Mouse (Mus musculus) limb, embryonic 11.5 days (tissue): ENCODE measurements around the gene Endou. TPM values are rescaled to one million over a fixed set of nuclear protein-coding genes. Genes with fewer than 3 reads are reported as not detected.

Experiments
- ATAC-seq: fragments of 200-750 bp; cut with Nextera tagmentation; 2 replicates; pipeline ENCODE4 v1.8.0; 2017; ENCODE audit warnings: low read depth; ENCODE audit not compliant: insufficient number of reproducible peaks, low FRiP score, low TSS enrichment
- DNase-seq: peaks from one replicate; pipeline ENCODE4 v3.0.0-alpha.2; 2015; ENCODE audit warnings: low spot score
- H3K27ac ChIP-seq: fragments of 300-500 bp; sonication (generic); replicated peaks from 2 replicates; pipeline ENCODE4 v1.5.1; 2014; ENCODE audit warnings: low read depth, mild to moderate bottlenecking, low read length
- H3K27me3 ChIP-seq: fragments of 300-500 bp; sonication (generic); 2 replicates; pipeline ENCODE4 v1.6.1; 2014; ENCODE audit warnings: mild to moderate bottlenecking, low read length, mixed read lengths; ENCODE audit not compliant: control insufficient read depth, insufficient read depth
- H3K36me3 ChIP-seq: fragments of 300-500 bp; sonication (generic); 2 replicates; pipeline ENCODE4 v1.6.1; 2014; ENCODE audit warnings: mild to moderate bottlenecking, low read length, moderate library complexity, mixed read lengths; ENCODE audit not compliant: control insufficient read depth, insufficient read depth
- H3K4me1 ChIP-seq: fragments of 300-500 bp; sonication (generic); 2 replicates; pipeline ENCODE4 v1.6.1; 2014; ENCODE audit warnings: low read length, mixed read lengths; ENCODE audit not compliant: control insufficient read depth, insufficient read depth
- H3K4me2 ChIP-seq: fragments of 300-500 bp; sonication (generic); 2 replicates; pipeline ENCODE4 v1.6.1; 2014; ENCODE audit warnings: low read depth, mild to moderate bottlenecking, moderate library complexity; ENCODE audit not compliant: severe bottlenecking
- H3K4me3 ChIP-seq: fragments of 300-500 bp; sonication (generic); 2 replicates; pipeline ENCODE4 v1.5.1; 2014; ENCODE audit warnings: low read depth, low read length
- H3K9ac ChIP-seq: fragments of 300-500 bp; sonication (generic); 2 replicates; pipeline ENCODE4 v1.6.1; 2014; ENCODE audit warnings: mild to moderate bottlenecking, low read length
- H3K9me3 ChIP-seq: fragments of 300-500 bp; sonication (generic); 2 replicates; pipeline ENCODE4 v1.6.1; 2016; ENCODE audit warnings: low read length; ENCODE audit not compliant: control insufficient read depth
- WGBS: fragments of 180-500 bp; shearing (Covaris S2); extraction: QIAGEN DNeasy Blood & Tissue Kit; methylation state at CpG from one replicate; pipeline ENCODE4 v1.1.7; 2014; 5-methylcytosine and 5-hydroxymethylcytosine counted together
- polyA plus RNA-seq: library from polyadenylated mRNA; unstranded; fragments of >200 nt; fragmentation: Nextera tagmentation; extraction: Ambion mirVana; gene quantifications from 2 replicates; pipeline ENCODE4 v1.2.1, GENCODE M21; 2014

Endou gene
- polyA plus RNA-seq, 1 experiment from 2014 or later: 0.25 TPM

GRCm38 (mm10) chr15:97716782-97717181 lies 14.4 kb downstream of the Endou start:
- no peaks in the 10 kb centered on the region for H3K36me3 ChIP-seq
- H3K27me3 ChIP-seq: no peaks in the 10 kb centered on the region
- H3K9me3 ChIP-seq: no peaks in the 10 kb centered on the region
- ATAC-seq (no peak), DNase-seq (no peak)
- 88% methylated on average over 11 of the region's 11 CpGs for WGBS
- H3K4me2 ChIP-seq: no peak overlapping the region
- no peak overlapping the region for H3K9ac ChIP-seq
- no peak overlapping the region for H3K4me3 ChIP-seq
- H3K4me1 ChIP-seq: peaks cover 7% of the 10 kb centered on the region
- H3K27ac ChIP-seq: no peak overlapping the region

GRCm38 (mm10) chr15:97715734-97716133 lies 15.4 kb downstream of the Endou start:
- H3K4me1 ChIP-seq: peaks cover 1% of the 10 kb centered on the region
- no peak overlapping the region for H3K27ac ChIP-seq
- ATAC-seq (no peak), DNase-seq (no peak)
- H3K4me2 ChIP-seq: no peak overlapping the region
- H3K27me3 ChIP-seq: no peaks in the 10 kb centered on the region
- no peak overlapping the region for H3K4me3 ChIP-seq
- no peaks in the 10 kb centered on the region for H3K9me3 ChIP-seq
- no peak overlapping the region for H3K9ac ChIP-seq
- WGBS: 100% methylated on average over 1 of the region's 1 CpGs
- H3K36me3 ChIP-seq: no peaks in the 10 kb centered on the region

GRCm38 (mm10) chr15:97715083-97715482 lies 16.1 kb downstream of the Endou start:
- DNase-seq (no peak), ATAC-seq (no peak)
- Histone ChIP-seq H3K9me3 (no peaks in the 10 kb centered on the region), H3K27me3 (no peaks in the 10 kb centered on the region), H3K4me1 (peaks cover 4% of the 10 kb centered on the region), H3K4me3 (no peak overlapping the region), H3K4me2 (no peak overlapping the region), H3K36me3 (no peaks in the 10 kb centered on the region), H3K9ac (no peak overlapping the region), H3K27ac (no peak overlapping the region)
- 87% methylated on average over 8 of the region's 8 CpGs for WGBS

- 67% methylated on average over 6 of the region's 6 CpGs for WGBS
- peaks cover 4% of the 10 kb centered on the region; the same call in 1 of the 2 replicates for H3K4me1 ChIP-seq
- no peaks in the 10 kb centered on the region for H3K27me3 ChIP-seq
- H3K9ac ChIP-seq: no peak overlapping the region
- H3K4me3 ChIP-seq: no peak overlapping the region
- no peak overlapping the region for H3K27ac ChIP-seq
- no peak overlapping the region for H3K4me2 ChIP-seq
- no peaks in the 10 kb centered on the region for H3K36me3 ChIP-seq
- DNase-seq: no peak
- no peak for ATAC-seq
- no peaks in the 10 kb centered on the region for H3K9me3 ChIP-seq
Observed at GRCm38 (mm10) chr15:97712546-97712945, 18.6 kb downstream of the Endou start.

- no peaks in the 10 kb centered on the region for H3K9me3 ChIP-seq
- H3K9ac ChIP-seq: no peak overlapping the region
- 45% methylated on average over 6 of the region's 6 CpGs for WGBS
- ATAC-seq: no peak
- no peak overlapping the region for H3K4me2 ChIP-seq
- DNase-seq: no peak
- H3K27ac ChIP-seq: no peak overlapping the region
- no peaks in the 10 kb centered on the region for H3K27me3 ChIP-seq
- no peak overlapping the region for H3K4me3 ChIP-seq
- H3K4me1 ChIP-seq: peaks cover 4% of the 10 kb centered on the region; the same call in 1 of the 2 replicates
- H3K36me3 ChIP-seq: no peaks in the 10 kb centered on the region
Observed at GRCm38 (mm10) chr15:97710906-97711305, 20.2 kb downstream of the Endou start.

- peaks cover 6% of the 10 kb centered on the region; the same call in 1 of the 2 replicates for H3K4me1 ChIP-seq
- peaks cover 5% of the 10 kb centered on the region; the same call in 1 of the 2 replicates for H3K36me3 ChIP-seq
- ATAC-seq: peak; percentile 85
- peak within 1 kb of the TSS; percentile 93 for H3K4me3 ChIP-seq
- H3K27me3 ChIP-seq: no peaks in the 10 kb centered on the region
- H3K4me2 ChIP-seq: peak within 1 kb of the TSS; percentile 74
- H3K9me3 ChIP-seq: no peaks in the 10 kb centered on the region
- whole genome bisulfite sequencing: under 1% methylated on average over 71 of the region's 71 CpGs
- peak; percentile 88 for DNase-seq
- H3K27ac ChIP-seq: peak within 1 kb of the TSS; percentile 32; the same call in 1 of the 2 replicates
- H3K9ac ChIP-seq: peak within 1 kb of the TSS; percentile 91
Observed at GRCm38 (mm10) chr15:97705211-97706050, 25.7 kb downstream of the Endou start, which contains the start of gene Rpap3. TSS of gene Rpap3 (minus strand) at chr15:97705825.

GRCm38 (mm10) chr15:97696616-97697015 lies 34.5 kb downstream of the Endou start:
- ATAC-seq (no peak), DNase-seq (no peak)
- H3K36me3 ChIP-seq: peaks cover 24% of the 10 kb centered on the region
- no peak overlapping the region for H3K9ac ChIP-seq
- no peak overlapping the region for H3K27ac ChIP-seq
- H3K4me3 ChIP-seq: no peak overlapping the region
- H3K27me3 ChIP-seq: no peaks in the 10 kb centered on the region
- no peaks in the 10 kb centered on the region for H3K9me3 ChIP-seq
- H3K4me1 ChIP-seq: no peaks in the 10 kb centered on the region
- no peak overlapping the region for H3K4me2 ChIP-seq
- 89% methylated on average over 10 of the region's 10 CpGs for WGBS

GRCm38 (mm10) chr15:97693411-97693810 lies 37.7 kb downstream of the Endou start:
- Histone ChIP-seq H3K9me3 (no peaks in the 10 kb centered on the region), H3K9ac (no peak overlapping the region), H3K4me2 (no peak overlapping the region), H3K4me3 (no peak overlapping the region), H3K36me3 (peaks cover 19% of the 10 kb centered on the region), H3K4me1 (no peaks in the 10 kb centered on the region), H3K27ac (no peak overlapping the region), H3K27me3 (no peaks in the 10 kb centered on the region)
- WGBS: 91% methylated on average over 5 of the region's 5 CpGs
- ATAC-seq: no peak
- no peak for DNase-seq
